Mouse (Mus musculus) ES-Bruce4 (cell line): ENCODE results near the gene Rab5a. TPM values are rescaled to one million over a fixed set of nuclear protein-coding genes. Genes with fewer than 3 reads are reported as not detected.

ENCODE experiments used
- H3K27ac ChIP-seq: 2 replicates; pipeline ENCODE4 v1.5.1; 2012; ENCODE audit warnings: low read length, inconsistent platforms; ENCODE audit not compliant: insufficient read depth
- H3K27me3 ChIP-seq: 2 replicates; pipeline ENCODE4 v1.6.1; 2012; ENCODE audit warnings: mild to moderate bottlenecking, low read length, inconsistent platforms; ENCODE audit not compliant: control insufficient read depth, poor library complexity, insufficient read depth, severe bottlenecking
- H3K36me3 ChIP-seq: 2 replicates; pipeline ENCODE4 v1.6.1; 2012; ENCODE audit warnings: inconsistent platforms, mild to moderate bottlenecking, low read length, moderate library complexity; ENCODE audit not compliant: control insufficient read depth, poor library complexity, insufficient read depth, severe bottlenecking
- H3K4me1 ChIP-seq: one replicate; pipeline ENCODE4 v1.8.1; 2011; ENCODE audit warnings: low read length; ENCODE audit not compliant: control insufficient read depth, insufficient read depth
- H3K4me3 ChIP-seq: 2 replicates; pipeline ENCODE4 v1.5.1; 2011; ENCODE audit warnings: low read depth, mild to moderate bottlenecking, low read length
- H3K9ac ChIP-seq: 2 replicates; pipeline ENCODE4 v1.6.1; 2012; ENCODE audit warnings: low read depth, mild to moderate bottlenecking, inconsistent platforms; ENCODE audit not compliant: poor library complexity, severe bottlenecking
- H3K9me3 ChIP-seq: replicated peaks from 2 replicates; pipeline ENCODE4 v1.6.1; 2012; ENCODE audit warnings: mild to moderate bottlenecking, low read length, inconsistent platforms; ENCODE audit not compliant: control insufficient read depth, poor library complexity, insufficient read depth, severe bottlenecking
- CTCF ChIP-seq: IDR thresholded peaks from one replicate; pipeline ENCODE4 v1.8.1; 2011; ENCODE audit warnings: low read depth, low read length
- EP300 ChIP-seq: IDR thresholded peaks from 2 replicates; pipeline ENCODE4 v1.6.1; 2011; ENCODE audit warnings: low read depth, low read length; ENCODE audit not compliant: insufficient read depth
- POLR2A ChIP-seq: IDR thresholded peaks from one replicate; pipeline ENCODE4 v1.8.1; 2011; ENCODE audit warnings: low read length; ENCODE audit not compliant: insufficient read depth
- polyA plus RNA-seq: library from polyadenylated mRNA; stranded (reverse); fragments of >200 nt; gene quantifications from 2 replicates; pipeline ENCODE4 v1.2.4, GENCODE M21; 2011; ENCODE audit warnings: low read depth; ENCODE audit not compliant: missing spikeins, insufficient read depth, insufficient read length

The Rab5a gene
- polyA plus RNA-seq, 1 experiment, result 92.3 TPM

DNA sequence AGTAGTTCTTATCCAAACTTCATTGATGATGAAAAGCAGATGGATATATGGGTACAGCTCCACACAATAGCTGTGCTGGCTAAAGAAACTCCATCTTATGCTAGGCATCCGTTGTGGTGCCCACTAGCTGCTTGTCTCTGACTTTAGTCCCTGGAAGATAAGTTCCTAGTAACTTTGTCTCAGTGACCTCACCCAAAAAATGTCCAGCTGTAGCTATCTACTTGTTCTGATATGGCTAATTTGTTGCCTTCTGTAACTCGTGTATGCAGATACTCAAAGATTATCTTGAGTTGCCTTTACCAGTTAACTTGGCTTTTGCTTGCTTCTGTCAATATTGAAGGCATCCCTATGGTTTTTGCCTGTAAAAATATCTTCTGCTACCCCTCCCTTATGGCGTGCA is 75.8 kb downstream of the Rab5a start:
- peaks cover 4% of the 10 kb centered on the region for H3K4me1 ChIP-seq
- no peak overlapping the region for H3K4me3 ChIP-seq
- H3K27me3 ChIP-seq, result no peaks in the 10 kb centered on the region
- H3K9ac ChIP-seq, result no peak overlapping the region
- no peaks in the 10 kb centered on the region for H3K36me3 ChIP-seq
- H3K27ac ChIP-seq, result no peak overlapping the region
- TF ChIP-seq POLR2A (no peak), CTCF (no peak), EP300 (no peak)
- peaks cover 8% of the 10 kb centered on the region for H3K9me3 ChIP-seq

Other genes with a start within 250 kb of the Rab5a start
- gene Efhb, start 15.9 kb upstream of the Rab5a start, polyA plus RNA-seq, result 1.7 and 2.1 TPM in 2 replicates
- gene Pp2d1, start 60.2 kb downstream of the Rab5a start, polyA plus RNA-seq, result 0.44 TPM in 1 of 2 replicates, not detected in the other
- 15.9 and 25.9 TPM in 2 replicates for gene Kat2b, start 87.6 kb downstream of the Rab5a start, polyA plus RNA-seq
- gene Sgo1, start 210.1 kb downstream of the Rab5a start, polyA plus RNA-seq, result 70.5 and 71.5 TPM in 2 replicates